Mouse (Mus musculus): ENCODE data around the gene Tmem131l. TPM values are rescaled to one million over a fixed set of nuclear protein-coding genes. Genes with fewer than 3 reads are reported as not detected.

The Tmem131l gene
- polyA plus RNA-seq, 1 experiment from 2014 or later: 18.4 TPM

GRCm38 (mm10) chr3:84005989-84006388 lies 34.0 kb downstream of the Tmem131l start:
- H3K36me3 ChIP-seq (ENCODE audit: insufficient read depth, low read length): no peaks in the 10 kb centered on the region
- H3K27me3 ChIP-seq (replicated peaks; ENCODE audit: insufficient read depth, low read length): no peaks in the 10 kb centered on the region
- TF ChIP-seq EP300 (IDR thresholded peaks at IDR 0.05) (no peak), CTCF (IDR thresholded peaks at IDR 0.05) (no peak)
- no peak for DNase-seq (ENCODE audit: low spot score)
- H3K9ac ChIP-seq (replicated peaks; ENCODE audit: low read depth): no peak overlapping the region
- H3K9me3 ChIP-seq (ENCODE audit: low read length): no peaks in the 10 kb centered on the region
- no peak for ATAC-seq
- H3K4me1 ChIP-seq (ENCODE audit: insufficient read depth, low read depth, low read length): peaks cover 5% of the 10 kb centered on the region; the same call in 1 of the 2 replicates
- no peak overlapping the region for H3K27ac ChIP-seq (ENCODE audit: low read length)
- no peak overlapping the region for H3K4me3 ChIP-seq (ENCODE audit: low read depth, low read length)
- 79% methylated on average over 7 of the region's 7 CpGs for WGBS
- no peak overlapping the region for H3K4me2 ChIP-seq (replicated peaks; ENCODE audit: low read depth, low read length)

GRCm38 (mm10) chr3:84004330-84005090 lies 35.5 kb downstream of the Tmem131l start:
- 68% methylated on average over 2 of the region's 2 CpGs for WGBS
- no peaks in the 10 kb centered on the region for H3K9me3 ChIP-seq (ENCODE audit: low read length)
- TF ChIP-seq EP300 (IDR thresholded peaks at IDR 0.05): no peak
- TF ChIP-seq CTCF (IDR thresholded peaks at IDR 0.05): no peak
- no peaks in the 10 kb centered on the region for H3K36me3 ChIP-seq (ENCODE audit: insufficient read depth, low read length)
- ATAC-seq (peak; percentile 48; the same call in 1 of the 2 replicates), DNase-seq (ENCODE audit: low spot score) (peak; percentile 70)
- H3K27ac ChIP-seq (ENCODE audit: low read length): no peak overlapping the region
- H3K27me3 ChIP-seq (replicated peaks; ENCODE audit: insufficient read depth, low read length): no peaks in the 10 kb centered on the region
- no peak overlapping the region for H3K9ac ChIP-seq (replicated peaks; ENCODE audit: low read depth)
- no peak overlapping the region for H3K4me2 ChIP-seq (replicated peaks; ENCODE audit: low read depth, low read length)
- no peak overlapping the region for H3K4me3 ChIP-seq (ENCODE audit: low read depth, low read length)
- peaks cover 5% of the 10 kb centered on the region; the same call in 1 of the 2 replicates for H3K4me1 ChIP-seq (ENCODE audit: insufficient read depth, low read depth, low read length)

- no peak overlapping the region for H3K9ac ChIP-seq (replicated peaks; ENCODE audit: low read depth)
- TF ChIP-seq EP300 (IDR thresholded peaks at IDR 0.05): no peak
- no peak for TF ChIP-seq CTCF (IDR thresholded peaks at IDR 0.05)
- H3K9me3 ChIP-seq (ENCODE audit: low read length): no peaks in the 10 kb centered on the region
- ATAC-seq (no peak), DNase-seq (ENCODE audit: low spot score) (no peak)
- H3K4me3 ChIP-seq (ENCODE audit: low read depth, low read length): no peak overlapping the region
- no peak overlapping the region for H3K27ac ChIP-seq (ENCODE audit: low read length)
- H3K27me3 ChIP-seq (replicated peaks; ENCODE audit: insufficient read depth, low read length): no peaks in the 10 kb centered on the region
- no peak overlapping the region for H3K4me2 ChIP-seq (replicated peaks; ENCODE audit: low read depth, low read length)
- WGBS: 67% methylated on average over 6 of the region's 6 CpGs
- H3K36me3 ChIP-seq (ENCODE audit: insufficient read depth, low read length): no peaks in the 10 kb centered on the region
- H3K4me1 ChIP-seq (ENCODE audit: insufficient read depth, low read depth, low read length): peaks cover 7% of the 10 kb centered on the region; the same call in 1 of the 2 replicates
Observed at GRCm38 (mm10) chr3:84002433-84003090, 37.4 kb downstream of the Tmem131l start.

GRCm38 (mm10) chr3:83997563-83997962 lies 42.4 kb downstream of the Tmem131l start:
- DNase-seq (ENCODE audit: low spot score): no peak
- peaks cover 26% of the 10 kb centered on the region for H3K4me1 ChIP-seq (ENCODE audit: insufficient read depth, low read depth, low read length)
- H3K4me2 ChIP-seq (replicated peaks; ENCODE audit: low read depth, low read length): no peak overlapping the region
- no peak for TF ChIP-seq EP300 (IDR thresholded peaks at IDR 0.05)
- no peak for TF ChIP-seq CTCF (IDR thresholded peaks at IDR 0.05)
- WGBS: 60% methylated on average over 5 of the region's 5 CpGs
- H3K9me3 ChIP-seq (ENCODE audit: low read length): no peaks in the 10 kb centered on the region
- no peak overlapping the region for H3K4me3 ChIP-seq (ENCODE audit: low read depth, low read length)
- ATAC-seq: no peak
- no peaks in the 10 kb centered on the region for H3K27me3 ChIP-seq (replicated peaks; ENCODE audit: insufficient read depth, low read length)
- H3K9ac ChIP-seq (replicated peaks; ENCODE audit: low read depth): no peak overlapping the region
- no peaks in the 10 kb centered on the region for H3K36me3 ChIP-seq (ENCODE audit: insufficient read depth, low read length)
- H3K27ac ChIP-seq (ENCODE audit: low read length): no peak overlapping the region

GRCm38 (mm10) chr3:83997036-83997435 lies 42.9 kb downstream of the Tmem131l start:
- DNase-seq (ENCODE audit: low spot score) (no peak), ATAC-seq (no peak)
- peaks cover 29% of the 10 kb centered on the region for H3K4me1 ChIP-seq (ENCODE audit: insufficient read depth, low read depth, low read length)
- WGBS: 68% methylated on average over 3 of the region's 3 CpGs
- no peak overlapping the region for H3K9ac ChIP-seq (replicated peaks; ENCODE audit: low read depth)
- TF ChIP-seq CTCF (IDR thresholded peaks at IDR 0.05) (no peak), EP300 (IDR thresholded peaks at IDR 0.05) (no peak)
- no peak overlapping the region for H3K27ac ChIP-seq (ENCODE audit: low read length)
- no peak overlapping the region for H3K4me2 ChIP-seq (replicated peaks; ENCODE audit: low read depth, low read length)
- H3K36me3 ChIP-seq (ENCODE audit: insufficient read depth, low read length): no peaks in the 10 kb centered on the region
- no peaks in the 10 kb centered on the region for H3K9me3 ChIP-seq (ENCODE audit: low read length)
- no peak overlapping the region for H3K4me3 ChIP-seq (ENCODE audit: low read depth, low read length)
- no peaks in the 10 kb centered on the region for H3K27me3 ChIP-seq (replicated peaks; ENCODE audit: insufficient read depth, low read length)

GRCm38 (mm10) chr3:83996086-83996485 lies 43.9 kb downstream of the Tmem131l start:
- WGBS: 87% methylated on average over 6 of the region's 6 CpGs
- Histone ChIP-seq H3K9me3 (ENCODE audit: low read length) (no peaks in the 10 kb centered on the region), H3K36me3 (ENCODE audit: insufficient read depth, low read length) (no peaks in the 10 kb centered on the region), H3K4me1 (ENCODE audit: insufficient read depth, low read depth, low read length) (peaks cover 29% of the 10 kb centered on the region), H3K27me3 (replicated peaks; ENCODE audit: insufficient read depth, low read length) (no peaks in the 10 kb centered on the region), H3K9ac (replicated peaks; ENCODE audit: low read depth) (no peak overlapping the region), H3K4me3 (ENCODE audit: low read depth, low read length) (no peak overlapping the region), H3K27ac (ENCODE audit: low read length) (no peak overlapping the region), H3K4me2 (replicated peaks; ENCODE audit: low read depth, low read length) (no peak overlapping the region)
- DNase-seq (ENCODE audit: low spot score) (no peak), ATAC-seq (no peak)
- TF ChIP-seq EP300 (IDR thresholded peaks at IDR 0.05): no peak

Data from lung, postnatal 0 days (tissue).